Mouse (Mus musculus) thymus, adult 2 months (tissue): ENCODE results near the gene Foxd2.

Experiments
- CTCF ChIP-seq: fragments of 200-500 bp; IDR thresholded peaks from 2 replicates; pipeline ENCODE4 v1.5.1; 2012; ENCODE audit warnings: mild to moderate bottlenecking, control low read depth, low read length, moderate library complexity, borderline replicate concordance; ENCODE audit not compliant: control insufficient read depth, poor library complexity, insufficient read depth; ENCODE audit errors: extremely low read depth
- POLR2A ChIP-seq: fragments of 200-500 bp; IDR thresholded peaks from 2 replicates; pipeline ENCODE4 v1.6.1; 2012; ENCODE audit warnings: mild to moderate bottlenecking, low read length, control low read depth, moderate library complexity; ENCODE audit not compliant: control insufficient read depth, poor library complexity, insufficient read depth; ENCODE audit errors: extremely low read depth

- TF ChIP-seq CTCF = no peak
- TF ChIP-seq POLR2A = no peak
Measured at GRCm38 (mm10) chr4:114900866-114901642, 7.6 kb downstream of the Foxd2 start.
